Mouse (Mus musculus): ENCODE measurements around the gene Trim2. TPM values are rescaled to one million over a fixed set of nuclear protein-coding genes. Genes with fewer than 3 reads are reported as not detected.

Trim2 gene
- total and polyA plus RNA-seq, 3 experiments = 2.4 to 3.3 (median 2.5) TPM

GRCm38 (mm10) chr3:84220748-84221147 lies 85.9 kb downstream of the Trim2 start:
- dilution Hi-C loops (cut with MboI; ENCODE audit: extremely low pct_ligation_motif_present, extremely low pct_unique_long_range_greater_than_20kb, low sequenced_read_pairs) = no loop called here
- peak; percentile 69 for DNase-seq (ENCODE audit: extremely low read depth)
- Histone ChIP-seq H3K79me2 (replicated peaks; ENCODE audit: control insufficient read depth, extremely low read depth, insufficient read depth, poor library complexity, severe bottlenecking) (no peaks in the 10 kb centered on the region), H3K4me3 (replicated peaks in 1 of 3; ENCODE audit: low read depth in 2 of 3, low read length in 2 of 3, poor library complexity in 1 of 3) (peak overlapping the region; percentile 47 to 80 (median 60)), H3K4me2 (ENCODE audit: insufficient read depth, low read depth, poor library complexity, severe bottlenecking) (peak overlapping the region; percentile 92), H3K9ac (ENCODE audit: insufficient read depth, low read depth) (peak overlapping the region; percentile 76), H3K27ac (ENCODE audit: insufficient read depth, low read depth) (peak overlapping the region; percentile 94), H3K27me3 (replicated peaks) (no peaks in the 10 kb centered on the region), H3K9me3 (replicated peaks; ENCODE audit: low read length) (no peaks in the 10 kb centered on the region), H3K36me3 (replicated peaks in 1 of 2; ENCODE audit: control insufficient read depth in 1 of 2, insufficient read depth in 1 of 2, low read length in 1 of 2) (peaks cover 0 to under 1% of the 10 kb centered on the region in 2 experiments), H3K4me1 (ENCODE audit: control insufficient read depth in 1 of 2, insufficient read depth in 2 of 2) (peaks cover 6 to 32% of the 10 kb centered on the region in 2 experiments)
- in situ Hi-C loops (cut with MboI; ENCODE audit: low pct_ligation_motif_present, low pct_unique_long_range_greater_than_20kb, low sequenced_read_pairs) = no loop called here
- TF ChIP-seq MAZ (IDR thresholded peaks at IDR 0.05; ENCODE audit: low read depth, low read length) (0 out of 2 replicates have a peak, but pooled peaks have one; percentile 18), USF1 (IDR thresholded peaks at IDR 0.05; ENCODE audit: low read depth, low read length) (no peak), POLR2A (IDR thresholded peaks at IDR 0.05; ENCODE audit: low read depth, low read length) (peak; percentile 49; the same call in 1 of the 2 replicates), BHLHE40 (IDR thresholded peaks at IDR 0.05; ENCODE audit: low read depth, low read length) (peak; percentile 51; the same call in 1 of the 2 replicates), NRF1 (IDR thresholded peaks at IDR 0.05; ENCODE audit: low read depth, low read length) (peak; percentile 45), TCF12 (IDR thresholded peaks at IDR 0.05; ENCODE audit: low read depth, low read length) (peak; percentile 41; the same call in 1 of the 2 replicates), POLR2AphosphoS2 (IDR thresholded peaks at IDR 0.05; ENCODE audit: low read depth, low read length) (no peak), MAX (IDR thresholded peaks at IDR 0.05; ENCODE audit: low read length) (peak; percentile 37; the same call in 1 of the 2 replicates), ZC3H11A (IDR thresholded peaks at IDR 0.05; ENCODE audit: low read depth, low read length) (no peak), USF2 (conservative IDR thresholded peaks at IDR 0.05; ENCODE audit: low read depth, low read length) (no peak), PAX5 (IDR thresholded peaks at IDR 0.05; ENCODE audit: low read length) (no peak), CHD2 (IDR thresholded peaks at IDR 0.05; ENCODE audit: low read length) (no peak), MAFK (IDR thresholded peaks at IDR 0.05; ENCODE audit: insufficient replicate concordance, low read length) (peak; percentile 69), MXI1 (IDR thresholded peaks at IDR 0.05; ENCODE audit: low read depth, low read length) (peak; percentile 75; the same call in 1 of the 2 replicates), KAT2A (IDR thresholded peaks at IDR 0.05; ENCODE audit: insufficient replicate concordance, low read length) (no peak), CHD1 (IDR thresholded peaks at IDR 0.05; ENCODE audit: low read depth, low read length) (no peak), MEF2A (IDR thresholded peaks at IDR 0.05; ENCODE audit: borderline replicate concordance, low read depth, low read length) (peak; percentile 12; the same call in 1 of the 2 replicates), ZKSCAN1 (IDR thresholded peaks at IDR 0.05; ENCODE audit: borderline replicate concordance, low read depth, low read length) (no peak), E2F4 (IDR thresholded peaks at IDR 0.05; ENCODE audit: insufficient replicate concordance, low read depth, low read length) (peak; percentile 57; the same call in 1 of the 2 replicates), NELFE (IDR thresholded peaks at IDR 0.05; ENCODE audit: low read depth, low read length) (peak; percentile 18; the same call in 1 of the 2 replicates), MYC (IDR thresholded peaks at IDR 0.05; ENCODE audit: low read depth, low read length) (no peak; the same call in 1 of the 2 replicates), TBP (conservative IDR thresholded peaks at IDR 0.05; ENCODE audit: low read depth, low read length) (0 out of 2 replicates have a peak, but pooled peaks have one; percentile 21), HCFC1 (IDR thresholded peaks at IDR 0.05; ENCODE audit: low read depth, low read length) (no peak), RCOR1 (conservative IDR thresholded peaks at IDR 0.05; ENCODE audit: low read depth, low read length) (peak; percentile 11; the same call in 1 of the 2 replicates), ZMIZ1 (IDR thresholded peaks at IDR 0.05; ENCODE audit: low read depth, low read length) (no peak), JUN (IDR thresholded peaks at IDR 0.05; ENCODE audit: insufficient read depth, low read depth, low read length) (0 out of 2 replicates have a peak, but pooled peaks have one; percentile 11), ETS1 (conservative IDR thresholded peaks at IDR 0.05; ENCODE audit: low read depth, low read length) (peak; percentile 89), IRF4 (IDR thresholded peaks at IDR 0.05; ENCODE audit: low read depth, low read length) (peak; percentile 22; the same call in 1 of the 2 replicates), RAD21 (IDR thresholded peaks at IDR 0.05; ENCODE audit: low read depth, low read length) (no peak), SMC3 (IDR thresholded peaks at IDR 0.05; ENCODE audit: low read depth, low read length) (no peak), UBTF (IDR thresholded peaks at IDR 0.05; ENCODE audit: low read depth, low read length) (no peak), JUND (conservative IDR thresholded peaks at IDR 0.05; ENCODE audit: low read depth, low read length) (no peak), GABPA (IDR thresholded peaks at IDR 0.05; ENCODE audit: insufficient replicate concordance, low read depth, low read length) (no peak), CTCF (conservative IDR thresholded peaks at IDR 0.05 in 1 of 2, IDR thresholded peaks at IDR 0.05 in 1 of 2; ENCODE audit: low read depth in 2 of 2, low read length in 2 of 2) (no peak), ZNF384 (IDR thresholded peaks at IDR 0.05; ENCODE audit: low read depth, low read length) (0 out of 2 replicates have a peak, but pooled peaks have one; percentile 3), EP300 (IDR thresholded peaks at IDR 0.05; ENCODE audit: low read length) (peak; percentile 51; the same call in 1 of the 2 replicates), SIN3A (IDR thresholded peaks at IDR 0.05; ENCODE audit: low read length) (peak; percentile 79), ELF1 (IDR thresholded peaks at IDR 0.05; ENCODE audit: low read depth, low read length) (no peak)

All from CH12.LX (cell line).